Mouse (Mus musculus) midbrain, embryonic 15.5 days (tissue): ENCODE data around the gene Trap1. TPM values are rescaled to one million over a fixed set of nuclear protein-coding genes. Genes with fewer than 3 reads are reported as not detected.

ENCODE experiments used
- ATAC-seq: fragments of 200-750 bp; cut with Nextera tagmentation; replicated peaks from 2 replicates; pipeline ENCODE4 v1.8.0; 2017; ENCODE audit warnings: moderate TSS enrichment
- H3K27ac ChIP-seq: fragments of 300-500 bp; sonication (generic); 2 replicates; pipeline ENCODE4 v1.5.1; 2015; ENCODE audit warnings: mild to moderate bottlenecking, inconsistent platforms
- H3K27me3 ChIP-seq: fragments of 300-500 bp; sonication (generic); replicated peaks from 2 replicates; pipeline ENCODE4 v1.6.1; 2015; ENCODE audit warnings: inconsistent platforms
- H3K36me3 ChIP-seq: fragments of 300-500 bp; sonication (generic); replicated peaks from 2 replicates; pipeline ENCODE4 v1.6.1; 2015; ENCODE audit warnings: inconsistent platforms
- H3K4me1 ChIP-seq: fragments of 300-500 bp; sonication (generic); 2 replicates; pipeline ENCODE4 v1.6.1; 2015; ENCODE audit warnings: inconsistent platforms
- H3K4me2 ChIP-seq: fragments of 300-500 bp; sonication (generic); 2 replicates; pipeline ENCODE4 v1.6.1; 2015; ENCODE audit warnings: inconsistent platforms, mild to moderate bottlenecking, moderate library complexity
- H3K4me3 ChIP-seq: fragments of 300-500 bp; sonication (generic); 2 replicates; pipeline ENCODE4 v1.5.1; 2015; ENCODE audit warnings: mild to moderate bottlenecking, inconsistent platforms
- H3K9ac ChIP-seq: fragments of 300-500 bp; sonication (generic); 2 replicates; pipeline ENCODE4 v1.6.1; 2015; ENCODE audit warnings: mild to moderate bottlenecking, inconsistent platforms
- H3K9me3 ChIP-seq: fragments of 300-500 bp; sonication (generic); 2 replicates; pipeline ENCODE4 v1.6.1; 2016; ENCODE audit warnings: inconsistent platforms
- WGBS: fragments of 180-500 bp; shearing (Covaris S2); methylation state at CpG from one replicate; pipeline ENCODE4 v1.1.7; 2015; ENCODE audit warnings: mixed read lengths; 5-methylcytosine and 5-hydroxymethylcytosine counted together
- microRNA-seq: library from miRNA; unstranded; fragments of <30 nt; microRNA quantifications from one replicate; pipeline ENCODE4, GENCODE M21; 2016
- polyA plus RNA-seq: library from polyadenylated mRNA; unstranded; fragments of >200 nt; fragmentation: Nextera tagmentation; extraction: Ambion mirVana; gene quantifications from 2 replicates; pipeline ENCODE4 v1.2.1, GENCODE M21; 2015

Gene Trap1
- polyA plus RNA-seq, 1 experiment from 2014 or later: 49.1 TPM

- no peak for ATAC-seq
- Histone ChIP-seq H3K9ac (no peak overlapping the region), H3K4me1 (no peaks in the 10 kb centered on the region), H3K27ac (no peak overlapping the region), H3K9me3 (no peaks in the 10 kb centered on the region), H3K27me3 (no peaks in the 10 kb centered on the region), H3K36me3 (no peaks in the 10 kb centered on the region), H3K4me3 (no peak overlapping the region), H3K4me2 (no peak overlapping the region)
- 82% methylated on average over 4 of the region's 4 CpGs for WGBS
Measured at GRCm38 (mm10) chr16:4012882-4013570, 64.6 kb downstream of the Trap1 start.

GRCm38 (mm10) chr16:4003489-4004398 is 73.9 kb downstream of the Trap1 start, which contains the start of gene Slx4:
Gene Slx4 (minus strand): TSS chr16:4003770.
- peak within 1 kb of the TSS; percentile 84 for H3K27ac ChIP-seq
- peaks cover 19% of the 10 kb centered on the region for H3K4me1 ChIP-seq
- H3K4me2 ChIP-seq: peak within 1 kb of the TSS; percentile 61
- H3K36me3 ChIP-seq: peaks cover 23% of the 10 kb centered on the region; the same call in 1 of the 2 replicates
- peak within 1 kb of the TSS; percentile 86 for H3K9ac ChIP-seq
- no peaks in the 10 kb centered on the region for H3K9me3 ChIP-seq
- WGBS: 1% methylated on average over 50 of the region's 58 CpGs
- H3K4me3 ChIP-seq: peak within 1 kb of the TSS; percentile 74
- peak; percentile 98 for ATAC-seq
- no peaks in the 10 kb centered on the region for H3K27me3 ChIP-seq

Small RNA genes lying within 50 kb of the gene (microRNA-seq; reads per million reads assigned to microRNA genes)
- not detected for gene Gm23413

Other genes starting within 250 kb of the Trap1 start
- gene Olfr15, start 246.9 kb downstream of the Trap1 start, polyA plus RNA-seq: not detected in 2 replicates
- gene Zfp174, start 230.6 kb downstream of the Trap1 start, polyA plus RNA-seq: 3.0 and 3.6 TPM in 2 replicates
- gene Naa60, start 205.5 kb downstream of the Trap1 start, polyA plus RNA-seq: 106 and 107 TPM in 2 replicates
- gene Zfp597, start 193.3 kb downstream of the Trap1 start, polyA plus RNA-seq: 19.0 and 19.2 TPM in 2 replicates
- 1.0 and 2.9 TPM in 2 replicates for gene Gm20695, start 193.2 kb downstream of the Trap1 start, polyA plus RNA-seq
- gene 1700037C18Rik, start 169.1 kb downstream of the Trap1 start, polyA plus RNA-seq: 13.6 and 15.0 TPM in 2 replicates
- gene Cluap1, start 169.0 kb downstream of the Trap1 start, polyA plus RNA-seq: 37.1 and 39.5 TPM in 2 replicates
- 1.0 TPM in 2 replicates for gene Nlrc3, start 101.2 kb downstream of the Trap1 start, polyA plus RNA-seq
- gene Slx4, start 74.1 kb downstream of the Trap1 start, polyA plus RNA-seq: 30.7 and 33.9 TPM in 2 replicates
- 6.9 and 8.6 TPM in 2 replicates for gene Dnase1, start 40.9 kb downstream of the Trap1 start, polyA plus RNA-seq
- gene Crebbp, start 136.2 kb upstream of the Trap1 start, polyA plus RNA-seq: 40.9 and 41.4 TPM in 2 replicates